9 mouse cellular contexts compared by ENCODE assay signal in the genomic region with DNA sequence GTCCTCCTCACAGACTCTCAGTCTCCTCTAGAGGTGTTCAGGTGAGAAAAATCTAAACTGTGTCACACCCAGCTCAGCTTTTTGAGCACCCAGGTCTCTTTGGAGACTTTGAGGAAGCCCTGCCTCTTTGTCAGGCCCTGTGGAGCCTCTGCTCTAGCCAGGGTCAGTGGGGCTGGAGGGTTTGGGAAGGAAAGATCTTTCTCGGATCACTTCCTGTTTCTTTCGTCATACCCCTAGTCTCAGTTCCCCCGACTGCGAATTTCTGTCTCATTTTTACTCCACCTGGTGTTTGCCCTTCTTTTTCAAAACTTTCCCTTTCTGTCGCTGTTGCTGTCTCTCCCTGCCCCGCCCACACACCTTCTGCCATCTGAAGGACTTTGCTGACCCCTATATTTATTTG. TPM values are rescaled to one million over a fixed set of nuclear protein-coding genes. Genes with fewer than 3 reads are reported as not detected.
DNase-seq lines count a peak whose midpoint lies in the region; ATAC-seq and TF ChIP-seq lines count a peak whose summit lies in the region.
"Had no signal": no experiment of that assay in that cellular context is flagged by ENCODE, and none has a peak within 500 bp of the region (broad histone marks: within the 10 kb centered on the region; RNA-seq: fewer than 3 reads in every experiment).

No protein-coding gene starts in this region.

- H3K36me3 ChIP-seq in kidney, embryonic 15.5 days = peaks cover 71% of the 10 kb centered on the region
- peaks cover 70% of the 10 kb centered on the region for H3K36me3 ChIP-seq in limb, embryonic 14.5 days (ENCODE audit: control insufficient read depth, insufficient read depth, low read length)

- 64% methylated on average over 6 of the region's 6 CpGs for WGBS in kidney, embryonic 15.5 days
- 84% methylated on average over 6 of the region's 6 CpGs for WGBS in limb, embryonic 14.5 days

- H3K27ac ChIP-seq in kidney, embryonic 15.5 days = 0 out of 2 replicates have a peak overlapping the region, but pooled peaks have one; percentile 18
- no peak overlapping the region for H3K27ac ChIP-seq in limb, embryonic 14.5 days (replicated peaks; ENCODE audit: low read depth, low read length)

- peak overlapping the region; percentile 88 for H3K4me3 ChIP-seq in kidney, embryonic 15.5 days (replicated peaks)
- no peak overlapping the region for H3K4me3 ChIP-seq in limb, embryonic 14.5 days (replicated peaks; ENCODE audit: low read length)

- H3K4me1 ChIP-seq in kidney, embryonic 15.5 days = peaks cover 21% of the 10 kb centered on the region
- H3K4me1 ChIP-seq in limb, embryonic 14.5 days (ENCODE audit: control insufficient read depth, insufficient read depth, low read length) = no peaks in the 10 kb centered on the region; the same call in 1 of the 2 replicates

- no peak for TF ChIP-seq POLR2A in limb, embryonic 14.5 days (IDR thresholded peaks at IDR 0.05; ENCODE audit: borderline replicate concordance, extremely low read depth, insufficient read depth, insufficient read length)

- H3K9me3 ChIP-seq in kidney, embryonic 15.5 days (replicated peaks) = no peaks in the 10 kb centered on the region
- H3K9me3 ChIP-seq in limb, embryonic 14.5 days (ENCODE audit: control insufficient read depth, low read length) = no peaks in the 10 kb centered on the region

- no peak for DNase-seq in kidney, adult 8-10 months
- peak; percentile 79 for DNase-seq in A20 (ENCODE audit: low read depth, low spot score)
- DNase-seq in B cell, adult 2 months = peak; percentile 39 to 41
- no peak for DNase-seq in limb, embryonic 14.5 days (ENCODE audit: low spot score)
- no peak for DNase-seq in right cerebral cortex, postnatal 14 days
- no peak for DNase-seq in cerebellum, adult 8-10 months
- DNase-seq: adrenal gland, postnatal 36 days; lung, adult 2 months had no signal

- ATAC-seq in kidney, embryonic 15.5 days (replicated peaks; ENCODE audit: low FRiP score) = no peak
- no peak for ATAC-seq in limb, embryonic 14.5 days (ENCODE audit: low FRiP score, low read depth)

- no peak overlapping the region; the same call in 1 of the 2 replicates for H3K9ac ChIP-seq in kidney, embryonic 15.5 days
- H3K9ac ChIP-seq in limb, embryonic 14.5 days (ENCODE audit: low read depth, low read length, severe bottlenecking) = no peak overlapping the region

- peak overlapping the region; percentile 92; the same call in 1 of the 2 replicates for H3K4me2 ChIP-seq in kidney, embryonic 15.5 days
- H3K4me2 ChIP-seq in limb, embryonic 14.5 days (replicated peaks; ENCODE audit: low read depth, low read length, severe bottlenecking) = 0 out of 2 replicates have a peak overlapping the region, but pooled peaks have one; percentile 88

- H3K27me3 ChIP-seq in kidney, embryonic 15.5 days = no peaks in the 10 kb centered on the region
- H3K27me3 ChIP-seq in limb, embryonic 14.5 days (ENCODE audit: control insufficient read depth, insufficient read depth, low read length) = no peaks in the 10 kb centered on the region

RNA-seq across cellular contexts. Expression of a gene that starts 1.6 kb away (rescaled TPM):
- polyA plus RNA-seq in kidney, embryonic 15.5 days (2015; fragmentation: Nextera tagmentation; extraction: Ambion mirVana) = 12.0 and 16.3 TPM in 2 replicates
- polyA plus RNA-seq in limb, embryonic 14.5 days (2012; rRNA removed) = 24.0 and 30.1 TPM in 2 replicates
- 14.0 and 17.2 TPM in 2 replicates for polyA plus RNA-seq in limb, embryonic 14.5 days (2014; fragmentation: Nextera tagmentation; extraction: Ambion mirVana)

RNA-seq across cellular contexts. Expression of a gene that starts 16.4 kb away (rescaled TPM):
- 0.13 and 0.26 TPM in 2 replicates for polyA plus RNA-seq in kidney, embryonic 15.5 days (2015; fragmentation: Nextera tagmentation; extraction: Ambion mirVana)
- 0.36 and 0.37 TPM in 2 replicates for polyA plus RNA-seq in limb, embryonic 14.5 days (2012; rRNA removed)
- polyA plus RNA-seq in limb, embryonic 14.5 days (2014; fragmentation: Nextera tagmentation; extraction: Ambion mirVana) = 0.07 and 0.12 TPM in 2 replicates

RNA-seq across cellular contexts. Expression of a gene that starts 26.1 kb away (rescaled TPM):
- polyA plus RNA-seq in kidney, embryonic 15.5 days (2015; fragmentation: Nextera tagmentation; extraction: Ambion mirVana) = 96.4 and 106 TPM in 2 replicates
- 265 and 285 TPM in 2 replicates for polyA plus RNA-seq in limb, embryonic 14.5 days (2012; rRNA removed)
- polyA plus RNA-seq in limb, embryonic 14.5 days (2014; fragmentation: Nextera tagmentation; extraction: Ambion mirVana) = 119 and 126 TPM in 2 replicates

RNA-seq across cellular contexts. Expression of a gene that starts 43.4 kb away (rescaled TPM):
- 11.3 and 15.2 TPM in 2 replicates for polyA plus RNA-seq in kidney, embryonic 15.5 days (2015; fragmentation: Nextera tagmentation; extraction: Ambion mirVana)
- polyA plus RNA-seq in limb, embryonic 14.5 days (2012; rRNA removed) = 28.8 and 35.8 TPM in 2 replicates
- 14.5 and 21.5 TPM in 2 replicates for polyA plus RNA-seq in limb, embryonic 14.5 days (2014; fragmentation: Nextera tagmentation; extraction: Ambion mirVana)

Comparison
In these comparisons a context has a peak if more than half of its experiments do, and no peak if none do; other contexts are left out.
1. DNase-seq: peak in A20 (single experiment) and B cell, adult 2 months (2 of 2); none in kidney, adult 8-10 months (0 of 2), limb, embryonic 14.5 days (single experiment), right cerebral cortex, postnatal 14 days (single experiment) and cerebellum, adult 8-10 months (single experiment).